Mouse (Mus musculus): ENCODE results near the gene Lpcat1.

Lpcat1 gene

DNA sequence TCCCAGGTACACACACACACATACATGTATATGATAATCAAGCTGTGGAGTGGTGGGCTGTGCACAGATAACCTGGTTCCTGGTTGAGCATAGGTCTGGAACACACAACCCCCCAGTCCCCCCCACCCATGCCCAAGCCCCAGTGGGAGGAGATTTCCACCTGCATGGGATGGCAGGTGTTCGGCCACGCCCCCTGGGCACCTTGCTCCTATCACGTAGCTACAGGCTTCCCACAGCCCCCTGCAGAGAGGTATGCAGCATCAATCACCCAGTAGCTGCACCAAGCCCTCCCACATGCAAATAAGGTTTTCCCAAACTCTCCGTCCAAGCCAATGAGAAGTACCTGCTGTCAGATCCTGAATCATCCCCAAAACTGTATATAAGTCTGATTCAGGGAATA lies 49.9 kb downstream of the Lpcat1 start:
- TF ChIP-seq GATA4 (IDR thresholded peaks at IDR 0.05; ENCODE audit: insufficient replicate concordance, low read length) = no peak

DNA sequence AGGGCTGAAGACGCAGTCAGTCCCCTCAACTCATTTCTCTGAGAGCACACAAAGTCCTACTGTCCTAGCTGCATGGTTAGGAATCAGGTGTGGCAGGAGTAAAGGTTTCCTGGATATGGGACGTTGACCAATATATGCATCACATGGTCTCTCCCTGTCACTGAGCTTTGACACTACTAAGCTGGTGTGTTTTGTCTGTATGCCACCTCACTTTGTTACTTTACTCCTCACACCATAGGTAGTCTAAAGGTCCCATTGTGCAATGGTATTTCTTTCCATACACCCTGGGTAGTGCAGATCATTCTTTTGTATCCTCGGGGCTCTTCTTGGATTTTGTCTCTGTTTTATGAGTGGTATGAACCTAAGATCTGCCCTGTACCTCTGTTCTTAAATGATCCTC lies 66.7 kb downstream of the Lpcat1 start:
- no peak for TF ChIP-seq GATA4 (IDR thresholded peaks at IDR 0.05; ENCODE audit: insufficient replicate concordance, low read length)

DNA sequence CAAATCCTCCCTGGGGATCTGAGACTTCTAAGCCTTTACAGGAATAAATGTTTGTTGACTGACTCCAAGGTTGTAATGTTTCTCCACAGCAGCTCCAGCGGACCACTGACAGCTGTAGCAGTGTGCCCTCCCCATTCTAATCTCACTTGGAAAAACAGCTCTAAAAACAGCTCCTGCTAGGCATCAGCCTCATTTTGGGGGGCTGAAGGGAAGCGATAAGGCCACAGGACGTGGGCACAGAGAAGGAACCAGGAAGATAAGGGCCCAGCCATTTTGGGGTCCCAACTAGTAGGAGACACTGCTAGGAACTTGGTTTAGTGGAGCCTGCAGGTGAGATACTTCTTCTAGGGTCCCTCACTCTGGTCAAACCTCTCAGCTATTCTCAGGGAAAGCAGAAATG lies 68.3 kb downstream of the Lpcat1 start:
- no peak for TF ChIP-seq GATA4 (IDR thresholded peaks at IDR 0.05; ENCODE audit: insufficient replicate concordance, low read length)

DNA sequence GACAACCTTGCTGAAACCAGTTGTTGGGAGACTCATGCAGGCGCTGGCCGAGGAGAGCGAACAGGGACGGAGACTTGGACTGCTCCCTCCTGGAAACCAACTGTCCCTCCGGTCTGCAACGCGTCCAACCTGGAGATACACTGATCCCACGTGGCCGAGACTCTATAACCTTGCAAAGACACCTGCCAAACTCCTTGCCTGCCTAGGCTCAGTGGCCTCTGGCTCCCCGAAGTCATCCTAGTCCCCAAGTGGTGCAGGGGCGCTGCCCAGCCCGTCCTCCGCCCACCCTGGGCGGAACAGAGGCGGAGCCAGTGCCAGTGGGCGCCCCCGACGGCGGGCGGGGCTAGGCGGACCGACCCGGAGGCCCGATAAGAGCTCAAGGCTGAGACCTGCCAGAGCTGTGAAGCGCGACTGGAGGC lies 69.4 kb downstream of the Lpcat1 start, which contains the start of gene Slc6a3:
Gene Slc6a3, plus strand, starts transcription at position 345 of the 419 bp plus-strand sequence.
- no peak for TF ChIP-seq GATA4 (IDR thresholded peaks at IDR 0.05; ENCODE audit: insufficient replicate concordance, low read length)

DNA sequence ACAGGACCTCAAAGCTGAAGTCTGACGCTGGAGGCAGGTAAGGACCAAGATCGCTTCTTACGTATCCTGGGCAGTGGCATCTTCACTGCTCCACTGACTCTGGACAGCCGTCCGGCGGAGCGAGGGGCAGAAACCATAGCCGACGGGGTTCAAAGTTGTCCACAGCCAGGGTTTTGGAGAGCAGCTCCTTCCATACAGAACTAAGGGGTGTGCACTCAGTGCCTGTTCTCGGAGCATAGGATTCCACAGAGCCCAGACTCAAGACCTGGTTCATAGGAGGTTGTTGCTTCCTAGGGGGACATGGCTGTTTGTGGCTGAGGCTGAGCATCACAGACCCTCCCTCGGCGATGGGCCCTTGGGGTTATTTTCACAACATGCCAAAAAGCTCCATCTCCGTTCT lies 69.8 kb downstream of the Lpcat1 start:
- TF ChIP-seq GATA4 (IDR thresholded peaks at IDR 0.05; ENCODE audit: insufficient replicate concordance, low read length) = no peak

DNA sequence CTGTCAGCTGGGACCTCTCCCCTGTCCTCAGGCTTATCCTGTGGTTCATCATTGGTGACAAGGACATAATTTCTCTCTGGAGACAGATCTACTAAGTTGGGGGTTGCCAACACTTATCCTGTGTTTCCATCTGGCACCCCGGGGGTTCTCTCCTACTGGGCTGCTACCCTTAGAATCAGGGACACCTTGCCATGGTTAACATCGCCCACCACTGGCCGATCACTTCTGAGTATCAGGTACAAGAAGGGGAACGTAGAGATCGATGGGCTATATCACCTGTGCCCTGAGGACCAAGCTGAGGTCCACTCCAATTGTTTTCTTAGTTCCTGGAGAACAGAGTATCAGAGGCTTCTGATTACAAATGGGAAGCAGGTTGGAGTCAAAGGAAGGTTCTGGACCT lies 97.2 kb downstream of the Lpcat1 start:
- no peak for TF ChIP-seq GATA4 (IDR thresholded peaks at IDR 0.05; ENCODE audit: insufficient replicate concordance, low read length)

Data from liver, adult (tissue).